Mouse (Mus musculus) liver, embryonic 11.5 days (tissue): ENCODE results near the gene Cited2. TPM values are rescaled to one million over a fixed set of nuclear protein-coding genes. Genes with fewer than 3 reads are reported as not detected.

Source experiments
- polyA plus RNA-seq: library from polyadenylated mRNA; unstranded; fragments of >200 nt; fragmentation: Nextera tagmentation; extraction: Ambion mirVana; gene quantifications from 2 replicates; pipeline ENCODE4 v1.2.1, GENCODE M21; 2014

The Cited2 gene
- polyA plus RNA-seq, 1 experiment from 2014 or later, result 50.7 TPM

Other genes starting within 250 kb of the Cited2 start
- 0.30 and 0.58 TPM in 2 replicates for gene Txlnb, start 73.0 kb downstream of the Cited2 start, polyA plus RNA-seq
- 4.3 and 5.6 TPM in 2 replicates for gene Heca, start 224.8 kb downstream of the Cited2 start, polyA plus RNA-seq